ENCODE assay signal across 10 mouse cellular contexts in genomic region chr19:45795406-45795944, GRCm38 (mm10). TPM values are rescaled to one million over a fixed set of nuclear protein-coding genes. Genes with fewer than 3 reads are reported as not detected.
DNase-seq lines count a peak whose midpoint lies in the region; ATAC-seq and TF ChIP-seq lines count a peak whose summit lies in the region.
"Had no signal": no experiment of that assay in that cellular context is flagged by ENCODE, and none has a peak within 500 bp of the region (broad histone marks: within the 10 kb centered on the region; RNA-seq: fewer than 3 reads in every experiment).

No protein-coding gene starts in this region.

- no peaks in the 10 kb centered on the region for H3K36me3 ChIP-seq in neural tube, embryonic 11.5 days (ENCODE audit: control insufficient read depth, insufficient read depth, low read length)
- no peaks in the 10 kb centered on the region for H3K36me3 ChIP-seq in liver, embryonic 12.5 days
- H3K36me3 ChIP-seq in stomach, embryonic 16.5 days (ENCODE audit: control insufficient read depth, insufficient read depth, low read length), result no peaks in the 10 kb centered on the region

- peak overlapping the region; percentile 35; the same call in 1 of the 2 replicates for H3K4me3 ChIP-seq in gastrocnemius, adult 2 months
- H3K4me3 ChIP-seq in neural tube, embryonic 11.5 days (ENCODE audit: low read depth, low read length), result no peak overlapping the region
- peak overlapping the region; percentile 30; the same call in 1 of the 2 replicates for H3K4me3 ChIP-seq in liver, embryonic 12.5 days
- no peak overlapping the region for H3K4me3 ChIP-seq in stomach, embryonic 16.5 days (replicated peaks; ENCODE audit: low read length)

- 33% methylated on average over 15 of the region's 15 CpGs for WGBS in neural tube, embryonic 11.5 days
- 29% methylated on average over 15 of the region's 15 CpGs for WGBS in liver, embryonic 12.5 days (ENCODE audit: insufficient replicate concordance)
- WGBS in stomach, embryonic 16.5 days, result 25% methylated on average over 15 of the region's 15 CpGs

- no peak for TF ChIP-seq CTCF in gastrocnemius, adult 2 months (IDR thresholded peaks at IDR 0.05)

- no peaks in the 10 kb centered on the region for H3K4me1 ChIP-seq in neural tube, embryonic 11.5 days (ENCODE audit: control insufficient read depth, insufficient read depth, low read length)
- peaks cover 26% of the 10 kb centered on the region for H3K4me1 ChIP-seq in liver, embryonic 12.5 days
- H3K4me1 ChIP-seq in stomach, embryonic 16.5 days (ENCODE audit: control insufficient read depth, insufficient read depth, low read length), result 0 out of 2 replicates have a peak, but pooled peaks cover 5% of the 10 kb centered on the region

- intact Hi-C loops in gastrocnemius, adult 2 months (cut with DNase I), result no loop called here

- no peak for ATAC-seq in neural tube, embryonic 11.5 days (ENCODE audit: insufficient read depth, low FRiP score, low TSS enrichment)
- no peak for ATAC-seq in liver, embryonic 12.5 days
- no peak for ATAC-seq in stomach, embryonic 16.5 days (ENCODE audit: insufficient read depth, low FRiP score)

- no peak overlapping the region for H3K9ac ChIP-seq in neural tube, embryonic 11.5 days (ENCODE audit: low read length)
- peak overlapping the region; percentile 27; the same call in 1 of the 2 replicates for H3K9ac ChIP-seq in liver, embryonic 12.5 days
- peak overlapping the region; percentile 46; the same call in 1 of the 2 replicates for H3K9ac ChIP-seq in stomach, embryonic 16.5 days (ENCODE audit: low read length)

- H3K27me3 ChIP-seq in neural tube, embryonic 11.5 days (ENCODE audit: control insufficient read depth, insufficient read depth, low read length), result no peaks in the 10 kb centered on the region
- H3K27me3 ChIP-seq in liver, embryonic 12.5 days (replicated peaks), result 0 out of 2 replicates have a peak, but pooled peaks cover 9% of the 10 kb centered on the region
- no peaks in the 10 kb centered on the region for H3K27me3 ChIP-seq in stomach, embryonic 16.5 days (ENCODE audit: control insufficient read depth, insufficient read depth, low read length)

- peak overlapping the region; percentile 34 for H3K4me2 ChIP-seq in neural tube, embryonic 11.5 days (ENCODE audit: low read depth)
- peak overlapping the region; percentile 62 for H3K4me2 ChIP-seq in liver, embryonic 12.5 days
- peak overlapping the region; percentile 56 for H3K4me2 ChIP-seq in stomach, embryonic 16.5 days (ENCODE audit: low read depth, low read length)

- no peak for DNase-seq in gastrocnemius, adult 2 months
- no peak for DNase-seq in gastrocnemius, postnatal 4 days (ENCODE audit: low spot score in 2 of 2)
- no peak for DNase-seq in neural tube, embryonic 11.5 days (ENCODE audit: low spot score)
- no peak for DNase-seq in neural tube, embryonic 10.5 days (ENCODE audit: extremely low spot score, low spot score)
- no peak for DNase-seq in spleen, postnatal 14 days (ENCODE audit: low spot score in 2 of 2)
- no peak for DNase-seq in ovary, postnatal 14 days (ENCODE audit: low spot score)
- DNase-seq: cerebellum, postnatal 10 days; kidney, adult 9 months had no signal

- no peak overlapping the region for H3K27ac ChIP-seq in gastrocnemius, adult 2 months
- H3K27ac ChIP-seq in neural tube, embryonic 11.5 days (ENCODE audit: low read depth, low read length), result no peak overlapping the region
- no peak overlapping the region for H3K27ac ChIP-seq in liver, embryonic 12.5 days
- H3K27ac ChIP-seq in stomach, embryonic 16.5 days (ENCODE audit: low read length), result no peak overlapping the region

- H3K9me3 ChIP-seq in neural tube, embryonic 11.5 days (ENCODE audit: control insufficient read depth, low read length), result no peaks in the 10 kb centered on the region
- H3K9me3 ChIP-seq in liver, embryonic 12.5 days (replicated peaks), result no peaks in the 10 kb centered on the region
- H3K9me3 ChIP-seq in stomach, embryonic 16.5 days (replicated peaks; ENCODE audit: control insufficient read depth, low read length), result no peaks in the 10 kb centered on the region

RNA-seq across cellular contexts. Expression of gene Mgea5, which starts 11.8 kb away (rescaled TPM):
- 10 to 100 TPM; 35.2 to 41.8 TPM for total RNA-seq in gastrocnemius, adult 2 months (2021)
- total RNA-seq in gastrocnemius, postnatal 4 days (2021), result 10 to 100 TPM; 54.7 to 64.1 TPM
- 65.8 and 69.7 TPM in 2 replicates for polyA plus RNA-seq in neural tube, embryonic 11.5 days (2014; fragmentation: Nextera tagmentation; extraction: Ambion mirVana)
- 34.8 and 37.9 TPM in 2 replicates for polyA plus RNA-seq in liver, embryonic 12.5 days (2016; fragmentation: Nextera tagmentation; extraction: Ambion mirVana)
- polyA plus RNA-seq in stomach, embryonic 16.5 days (2015; fragmentation: Nextera tagmentation; extraction: Ambion mirVana), result 35.9 and 40.5 TPM in 2 replicates

RNA-seq across cellular contexts. Expression of gene Kcnip2, which starts 20.4 kb away (rescaled TPM):
- total RNA-seq in gastrocnemius, adult 2 months (2021), result under 1 TPM; 0.48 to 0.70 TPM
- total RNA-seq in gastrocnemius, postnatal 4 days (2021), result under 1 TPM; 0.52 to 0.54 TPM
- polyA plus RNA-seq in neural tube, embryonic 11.5 days (2014; fragmentation: Nextera tagmentation; extraction: Ambion mirVana), result 2.3 and 4.4 TPM in 2 replicates
- polyA plus RNA-seq in liver, embryonic 12.5 days (2016; fragmentation: Nextera tagmentation; extraction: Ambion mirVana), result 1.3 and 1.4 TPM in 2 replicates
- 2.3 and 2.6 TPM in 2 replicates for polyA plus RNA-seq in stomach, embryonic 16.5 days (2015; fragmentation: Nextera tagmentation; extraction: Ambion mirVana)

RNA-seq across cellular contexts. Expression of gene Npm3, which starts 46.1 kb away (rescaled TPM):
- total RNA-seq in gastrocnemius, adult 2 months (2021), result 10 to 100 TPM; 11.0 to 13.3 TPM
- 10 to 100 TPM; 22.2 to 24.3 TPM for total RNA-seq in gastrocnemius, postnatal 4 days (2021)
- polyA plus RNA-seq in neural tube, embryonic 11.5 days (2014; fragmentation: Nextera tagmentation; extraction: Ambion mirVana), result 10.1 and 10.5 TPM in 2 replicates
- 13.7 and 14.8 TPM in 2 replicates for polyA plus RNA-seq in liver, embryonic 12.5 days (2016; fragmentation: Nextera tagmentation; extraction: Ambion mirVana)
- 13.8 and 15.6 TPM in 2 replicates for polyA plus RNA-seq in stomach, embryonic 16.5 days (2015; fragmentation: Nextera tagmentation; extraction: Ambion mirVana)

RNA-seq across cellular contexts. Expression of gene Fgf8, which starts 52.8 kb away (rescaled TPM):
- not detected for total RNA-seq in gastrocnemius, adult 2 months (2021)
- not detected for total RNA-seq in gastrocnemius, postnatal 4 days (2021)
- 0.23 and 0.72 TPM in 2 replicates for polyA plus RNA-seq in neural tube, embryonic 11.5 days (2014; fragmentation: Nextera tagmentation; extraction: Ambion mirVana)
- polyA plus RNA-seq in liver, embryonic 12.5 days (2016; fragmentation: Nextera tagmentation; extraction: Ambion mirVana), result not detected in 2 replicates
- polyA plus RNA-seq in stomach, embryonic 16.5 days (2015; fragmentation: Nextera tagmentation; extraction: Ambion mirVana), result not detected in 2 replicates

Comparison
In these comparisons a context has a peak if more than half of its experiments do, and no peak if none do; other contexts are left out.
1. H3K4me3 ChIP-seq: peak in gastrocnemius, adult 2 months (single experiment) and liver, embryonic 12.5 days (single experiment); none in neural tube, embryonic 11.5 days (single experiment) and stomach, embryonic 16.5 days (single experiment).
2. Peak in every context shown above with its lines, with median percentiles within 50 percentile points of each other: H3K4me2 ChIP-seq.